Comparison of ENCODE assay signal across 19 mouse cellular contexts in the genomic region with DNA sequence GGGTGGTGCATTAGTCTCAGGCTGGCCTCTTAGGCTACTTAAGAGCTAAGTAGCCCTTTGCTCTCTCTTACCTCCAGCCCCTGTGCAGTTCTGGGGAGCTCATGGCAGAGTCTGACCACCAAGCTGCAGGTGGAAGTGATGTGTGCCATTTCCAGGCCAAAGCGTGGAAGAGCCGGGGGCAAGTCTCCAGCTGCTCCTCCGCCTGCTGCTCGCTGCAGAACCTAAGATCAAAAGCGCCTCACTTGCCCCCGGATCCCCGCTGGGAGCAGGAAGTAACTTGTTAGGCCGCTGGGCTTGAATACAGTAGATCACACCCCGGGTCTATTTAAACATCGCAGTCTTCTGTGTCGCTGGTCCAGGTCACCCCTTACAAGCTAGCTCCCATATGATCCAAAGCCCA.
A peak's percentile ranks its signal among the peaks of the same experiment; 100 is the strongest.
DNase-seq lines count a peak whose midpoint lies in the region; ATAC-seq lines count a peak whose summit lies in the region.
"Had no signal": no experiment of that assay in that cellular context is flagged by ENCODE, and none has a peak within 500 bp of the region (broad histone marks: within the 10 kb centered on the region; RNA-seq: fewer than 3 reads in every experiment).

No protein-coding gene starts in this region.

- no peaks in the 10 kb centered on the region for H3K4me1 ChIP-seq in neural tube, embryonic 11.5 days (ENCODE audit: control insufficient read depth, insufficient read depth, low read length)

- H3K9me3 ChIP-seq in neural tube, embryonic 11.5 days (ENCODE audit: control insufficient read depth, low read length): no peaks in the 10 kb centered on the region
- H3K9me3 ChIP-seq: forebrain, embryonic 13.5 days; heart, embryonic 12.5 days; neural tube, embryonic 12.5 days had no signal

- H3K36me3 ChIP-seq in neural tube, embryonic 11.5 days (ENCODE audit: control insufficient read depth, insufficient read depth, low read length): no peaks in the 10 kb centered on the region
- H3K36me3 ChIP-seq: heart, embryonic 12.5 days; neural tube, embryonic 12.5 days had no signal

- H3K27me3 ChIP-seq in neural tube, embryonic 11.5 days (ENCODE audit: control insufficient read depth, insufficient read depth, low read length): no peaks in the 10 kb centered on the region
- H3K27me3 ChIP-seq: neural tube, embryonic 12.5 days had no signal

- WGBS in neural tube, embryonic 11.5 days: 9% methylated on average over 11 of the region's 11 CpGs

- peak; percentile 9 to 12 for DNase-seq in kidney, postnatal 4 days
- DNase-seq in kidney, adult 8-10 months: no peak
- DNase-seq in Muller cell, postnatal 12 days (ENCODE audit: inconsistent ontology term): peak; percentile 27
- peak; percentile 8 for DNase-seq in embryo, embryonic 9.5 days (ENCODE audit: extremely low spot score)
- DNase-seq in neural tube, embryonic 11.5 days (ENCODE audit: low spot score): peak; percentile 19
- DNase-seq in urinary bladder, postnatal 10 days (ENCODE audit: low spot score): no peak
- no peak for DNase-seq in frontal cortex, postnatal 10 days (ENCODE audit: low spot score in 2 of 2)
- DNase-seq: adrenal gland, adult 2 months; B cell, adult 2 months; kidney, adult 9 months; kidney, postnatal 36 days; lung, adult 2 months; thymus, postnatal 25 days had no signal

- H3K4me2 ChIP-seq in neural tube, embryonic 11.5 days (ENCODE audit: low read depth): no peak overlapping the region
- H3K4me2 ChIP-seq: forebrain, embryonic 13.5 days; heart, embryonic 12.5 days; liver, embryonic 11.5 days; neural tube, embryonic 12.5 days had no signal

- no peak for ATAC-seq in neural tube, embryonic 11.5 days (ENCODE audit: insufficient read depth, low FRiP score, low TSS enrichment)
- ATAC-seq: forebrain, embryonic 13.5 days; midbrain, embryonic 16.5 days had no signal

- no peak overlapping the region for H3K9ac ChIP-seq in neural tube, embryonic 11.5 days (ENCODE audit: low read length)
- H3K9ac ChIP-seq: forebrain, embryonic 13.5 days; heart, embryonic 12.5 days; neural tube, embryonic 12.5 days had no signal

- H3K4me3 ChIP-seq in neural tube, embryonic 11.5 days (ENCODE audit: low read depth, low read length): no peak overlapping the region
- H3K4me3 ChIP-seq: forebrain, embryonic 13.5 days; heart, embryonic 12.5 days; neural tube, embryonic 12.5 days had no signal

- no peak overlapping the region for H3K27ac ChIP-seq in neural tube, embryonic 11.5 days (ENCODE audit: low read depth, low read length)
- H3K27ac ChIP-seq: forebrain, embryonic 13.5 days; neural tube, embryonic 12.5 days; stomach, postnatal 0 days had no signal

Comparison
In these comparisons a context has a peak if more than half of its experiments do, and no peak if none do; other contexts are left out.
1. DNase-seq: peak in kidney, postnatal 4 days (2 of 2), Muller cell, postnatal 12 days (single experiment), embryo, embryonic 9.5 days (single experiment) and neural tube, embryonic 11.5 days (single experiment); none in kidney, adult 8-10 months (0 of 2), urinary bladder, postnatal 10 days (single experiment) and frontal cortex, postnatal 10 days (0 of 2).